Mouse (Mus musculus) limb, embryonic 12.5 days (tissue): Measurements from ENCODE around the gene Wdr46. TPM values are rescaled to one million over a fixed set of nuclear protein-coding genes. Genes with fewer than 3 reads are reported as not detected.
A peak's percentile ranks its signal among the peaks of the same experiment; 100 is the strongest.
"Not testable (repeated sequence)": the region's sequence is repeated elsewhere in the genome, so short reads cannot be mapped to it uniquely, and the experiment has no call there.

ENCODE experiments used
- ATAC-seq: fragments of 200-750 bp; cut with Nextera tagmentation; 2 replicates; pipeline ENCODE4 v1.8.0; 2017; ENCODE audit warnings: low read depth, moderate TSS enrichment; ENCODE audit not compliant: insufficient number of reproducible peaks, insufficient read depth, low FRiP score, low TSS enrichment
- H3K27ac ChIP-seq: fragments of 300-500 bp; sonication (generic); 2 replicates; pipeline ENCODE4 v1.5.1; 2016; ENCODE audit warnings: mild to moderate bottlenecking, moderate library complexity
- H3K27me3 ChIP-seq: fragments of 300-500 bp; sonication (generic); 2 replicates; pipeline ENCODE4 v1.6.1; 2016; ENCODE audit warnings: mild to moderate bottlenecking, moderate library complexity
- H3K36me3 ChIP-seq: fragments of 300-500 bp; sonication (generic); 2 replicates; pipeline ENCODE4 v1.6.1; 2016; ENCODE audit warnings: mild to moderate bottlenecking, moderate library complexity
- H3K4me1 ChIP-seq: fragments of 300-500 bp; sonication (generic); replicated peaks from 2 replicates; pipeline ENCODE4 v1.6.1; 2016
- H3K4me2 ChIP-seq: fragments of 300-500 bp; sonication (generic); 2 replicates; pipeline ENCODE4 v1.6.1; 2016; ENCODE audit warnings: mild to moderate bottlenecking, moderate library complexity
- H3K4me3 ChIP-seq: fragments of 300-500 bp; sonication (generic); replicated peaks from 2 replicates; pipeline ENCODE4 v1.5.1; 2016; ENCODE audit warnings: mild to moderate bottlenecking
- H3K9ac ChIP-seq: fragments of 300-500 bp; sonication (generic); replicated peaks from 2 replicates; pipeline ENCODE4 v1.6.1; 2016; ENCODE audit warnings: mild to moderate bottlenecking, moderate library complexity
- H3K9me3 ChIP-seq: fragments of 300-500 bp; sonication (generic); 2 replicates; pipeline ENCODE4 v1.6.1; 2016; ENCODE audit warnings: mild to moderate bottlenecking, moderate library complexity
- WGBS: fragments of 180-500 bp; shearing (Covaris S2); methylation state at CpG from one replicate; pipeline ENCODE4 v1.1.7; 2016; 5-methylcytosine and 5-hydroxymethylcytosine counted together
- polyA plus RNA-seq: library from polyadenylated mRNA; unstranded; fragments of >200 nt; fragmentation: Nextera tagmentation; extraction: Ambion mirVana; gene quantifications from 2 replicates; pipeline ENCODE4 v1.2.1, GENCODE M21; 2016

Gene Wdr46
- polyA plus RNA-seq, 1 experiment from 2014 or later: 45.8 TPM

DNA sequence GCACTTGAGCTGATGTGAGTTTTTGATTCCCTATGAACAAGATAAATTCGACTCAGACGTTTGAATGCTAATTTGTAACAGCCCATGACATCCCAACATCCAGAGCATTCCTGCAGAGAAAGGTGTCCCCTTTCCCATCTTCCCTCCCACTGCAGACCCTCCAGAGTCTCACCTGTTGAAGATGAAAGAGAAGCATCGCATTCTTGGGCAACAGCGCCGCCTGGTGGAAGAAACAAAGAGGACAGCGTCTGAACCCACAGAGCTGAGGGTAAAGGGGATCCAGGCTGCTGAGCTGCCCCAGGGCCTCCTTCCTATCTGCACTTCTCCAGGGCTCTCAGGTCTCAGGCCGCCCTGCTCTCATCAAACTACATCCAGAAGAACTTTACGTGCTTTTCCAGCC is 41.7 kb downstream of the Wdr46 start:
- Histone ChIP-seq H3K4me2 (peak overlapping the region; percentile 53), H3K4me1 (peaks cover 17% of the 10 kb centered on the region), H3K27me3 (peaks cover 44% of the 10 kb centered on the region), H3K4me3 (peak overlapping the region; percentile 44)
- not testable (repeated sequence) for H3K27ac ChIP-seq, H3K9ac ChIP-seq, H3K9me3 ChIP-seq, H3K36me3 ChIP-seq, ATAC-seq
- 11% methylated on average over 8 of the region's 8 CpGs for WGBS

- no peak overlapping the region for H3K27ac ChIP-seq
- ATAC-seq: no peak
- no peak overlapping the region for H3K4me2 ChIP-seq
- H3K9me3 ChIP-seq: no peaks in the 10 kb centered on the region
- WGBS: 30% methylated on average over 10 of the region's 10 CpGs
- H3K4me1 ChIP-seq: no peaks in the 10 kb centered on the region
- H3K36me3 ChIP-seq: no peaks in the 10 kb centered on the region
- H3K9ac ChIP-seq: no peak overlapping the region
- peaks cover 19% of the 10 kb centered on the region; the same call in 1 of the 2 replicates for H3K27me3 ChIP-seq
- H3K4me3 ChIP-seq: no peak overlapping the region
These were observed 51.6 kb downstream of the Wdr46 start for GRCm38 (mm10) chr17:33991788-33992664.

DNA sequence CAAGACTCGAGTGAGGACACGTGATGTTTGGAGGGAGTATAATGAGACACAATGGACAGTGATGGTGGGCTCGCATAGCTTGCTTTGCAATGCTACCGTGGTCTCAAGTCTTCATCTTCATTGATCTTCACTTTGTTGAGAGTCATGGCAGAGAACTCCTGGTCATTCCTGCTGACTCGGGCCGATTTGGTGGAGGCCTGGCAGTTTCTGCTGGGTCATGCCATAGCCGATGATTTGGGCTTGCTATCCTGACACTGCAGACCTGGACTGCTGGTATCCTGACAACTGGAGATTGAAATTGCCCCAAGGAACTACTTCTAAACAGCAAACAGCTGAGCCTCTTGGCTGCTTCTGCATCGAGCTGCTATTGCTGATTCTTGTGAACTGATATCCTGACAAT is 54.5 kb downstream of the Wdr46 start:
- H3K36me3 ChIP-seq: no peaks in the 10 kb centered on the region
- H3K4me1 ChIP-seq: peaks cover 7% of the 10 kb centered on the region; the same call in 1 of the 2 replicates
- no peak overlapping the region for H3K9ac ChIP-seq
- no peak overlapping the region for H3K4me3 ChIP-seq
- no peak overlapping the region for H3K27ac ChIP-seq
- H3K9me3 ChIP-seq: no peaks in the 10 kb centered on the region
- no peak overlapping the region for H3K4me2 ChIP-seq
- ATAC-seq: no peak
- H3K27me3 ChIP-seq: peaks cover 41% of the 10 kb centered on the region
- WGBS: 93% methylated on average over 8 of the region's 8 CpGs

GRCm38 (mm10) chr17:33995651-33996050 is 55.2 kb downstream of the Wdr46 start:
- Histone ChIP-seq H3K4me1 (peaks cover 8% of the 10 kb centered on the region; the same call in 1 of the 2 replicates), H3K27ac (no peak overlapping the region), H3K9ac (no peak overlapping the region), H3K36me3 (no peaks in the 10 kb centered on the region), H3K4me2 (no peak overlapping the region), H3K4me3 (no peak overlapping the region), H3K9me3 (no peaks in the 10 kb centered on the region), H3K27me3 (peaks cover 48% of the 10 kb centered on the region)
- 19% methylated on average over 3 of the region's 3 CpGs for WGBS
- no peak for ATAC-seq

DNA sequence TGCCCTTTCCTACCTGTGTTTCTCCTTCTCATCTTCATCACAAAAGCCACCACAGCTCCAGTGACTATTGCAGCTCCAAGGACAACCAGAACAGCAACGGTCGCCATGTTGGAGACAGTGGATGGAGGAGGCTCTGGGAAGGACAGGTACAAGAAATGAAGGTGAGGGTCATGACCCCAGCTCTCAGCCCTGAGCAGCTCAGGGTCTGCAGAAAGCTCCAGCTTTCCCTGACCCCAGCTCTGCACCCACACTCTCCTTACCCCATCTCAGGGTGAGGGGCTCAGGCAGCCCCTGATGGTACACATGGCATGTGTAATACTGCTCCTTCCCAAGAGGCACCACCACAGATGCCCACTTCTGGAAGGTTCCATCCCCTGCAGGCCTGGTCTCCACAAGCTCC is 56.6 kb downstream of the Wdr46 start:
- WGBS: 92% methylated on average over 2 of the region's 2 CpGs
- not testable (repeated sequence) for H3K4me2 ChIP-seq, H3K4me3 ChIP-seq, H3K36me3 ChIP-seq, ATAC-seq, H3K9me3 ChIP-seq, H3K27ac ChIP-seq, H3K4me1 ChIP-seq, H3K9ac ChIP-seq
- H3K27me3 ChIP-seq: peaks cover 61% of the 10 kb centered on the region

- 51% methylated on average over 5 of the region's 5 CpGs for WGBS
- H3K27me3 ChIP-seq: peaks cover 69% of the 10 kb centered on the region
- not testable (repeated sequence) for ATAC-seq
These were observed 58.2 kb downstream of the Wdr46 start for GRCm38 (mm10) chr17:33998697-33999096.

More at GRCm38 (mm10) chr17:33998697-33999096, 58.2 kb downstream of the Wdr46 start:
- not testable (repeated sequence) for H3K9ac ChIP-seq, H3K9me3 ChIP-seq, H3K4me1 ChIP-seq, H3K4me2 ChIP-seq, H3K36me3 ChIP-seq, H3K4me3 ChIP-seq, H3K27ac ChIP-seq

Other genes starting within 250 kb of the Wdr46 start
- gene March2, start 222.0 kb upstream of the Wdr46 start, polyA plus RNA-seq: 39.1 and 39.4 TPM in 2 replicates
- 335 and 351 TPM in 2 replicates for gene Rab11b, start 180.1 kb upstream of the Wdr46 start, polyA plus RNA-seq
- 43.2 and 43.7 TPM in 2 replicates for gene Angptl4, start 158.8 kb upstream of the Wdr46 start, polyA plus RNA-seq
- gene Kank3, start 130.1 kb upstream of the Wdr46 start, polyA plus RNA-seq: 28.1 and 28.7 TPM in 2 replicates
- 1,001 and 1,020 TPM in 2 replicates for gene Rps28, start 116.1 kb upstream of the Wdr46 start, polyA plus RNA-seq
- gene Ndufa7, start 116.1 kb upstream of the Wdr46 start, polyA plus RNA-seq: 458 and 462 TPM in 2 replicates
- gene Cd320, start 97.6 kb upstream of the Wdr46 start, polyA plus RNA-seq: 66.4 and 73.9 TPM in 2 replicates
- gene Gm7029, start 66.8 kb upstream of the Wdr46 start, polyA plus RNA-seq: not detected in 2 replicates
- 6.6 and 7.6 TPM in 2 replicates for gene Kifc1, start 50.0 kb upstream of the Wdr46 start, polyA plus RNA-seq
- gene Platr17, start 35.5 kb upstream of the Wdr46 start, polyA plus RNA-seq: 0.46 and 1.1 TPM in 2 replicates
- 66.2 and 79.3 TPM in 2 replicates for gene Daxx, start 31.2 kb upstream of the Wdr46 start, polyA plus RNA-seq
- gene Tapbp, start 24.8 kb upstream of the Wdr46 start, polyA plus RNA-seq: 21.5 and 23.5 TPM in 2 replicates
- gene Zbtb22, start 24.8 kb upstream of the Wdr46 start, polyA plus RNA-seq: 21.8 and 22.4 TPM in 2 replicates
- 61.3 and 64.2 TPM in 2 replicates for gene Rgl2, start 11.1 kb upstream of the Wdr46 start, polyA plus RNA-seq
- gene Pfdn6, start 317 bp upstream of the Wdr46 start, polyA plus RNA-seq: 180 and 186 TPM in 2 replicates
- 5.0 and 6.8 TPM in 2 replicates for gene B3galt4, start 10.8 kb downstream of the Wdr46 start, polyA plus RNA-seq
- 53.3 and 55.0 TPM in 2 replicates for gene Vps52, start 15.2 kb downstream of the Wdr46 start, polyA plus RNA-seq
- 1,388 and 1,510 TPM in 2 replicates for gene Rps18, start 15.3 kb downstream of the Wdr46 start, polyA plus RNA-seq
- gene H2-K1, start 59.7 kb downstream of the Wdr46 start, polyA plus RNA-seq: 4.5 and 5.0 TPM in 2 replicates
- gene Ring1, start 84.0 kb downstream of the Wdr46 start, polyA plus RNA-seq: 21.6 and 25.3 TPM in 2 replicates
- gene H2-Ke6, start 87.4 kb downstream of the Wdr46 start, polyA plus RNA-seq: 54.4 and 56.8 TPM in 2 replicates
- 179 and 191 TPM in 2 replicates for gene Slc39a7, start 91.0 kb downstream of the Wdr46 start, polyA plus RNA-seq
- 64.3 and 64.4 TPM in 2 replicates for gene Rxrb, start 91.2 kb downstream of the Wdr46 start, polyA plus RNA-seq
- gene Col11a2, start 98.8 kb downstream of the Wdr46 start, polyA plus RNA-seq: 17.5 and 31.9 TPM in 2 replicates
- gene H2-Oa, start 151.7 kb downstream of the Wdr46 start, polyA plus RNA-seq: 0.71 and 0.86 TPM in 2 replicates
- 11.1 and 13.2 TPM in 2 replicates for gene H2-DMa, start 178.9 kb downstream of the Wdr46 start, polyA plus RNA-seq
- 129 and 134 TPM in 2 replicates for gene Brd2, start 182.0 kb downstream of the Wdr46 start, polyA plus RNA-seq
- 0.30 and 0.32 TPM in 2 replicates for gene H2-DMb2, start 202.6 kb downstream of the Wdr46 start, polyA plus RNA-seq
- gene H2-DMb1, start 212.4 kb downstream of the Wdr46 start, polyA plus RNA-seq: 1.2 and 1.3 TPM in 2 replicates
- 4.1 and 5.7 TPM in 2 replicates for gene Tap1, start 246.9 kb downstream of the Wdr46 start, polyA plus RNA-seq
- 2.4 and 2.5 TPM in 2 replicates for gene Psmb9, start 247.1 kb downstream of the Wdr46 start, polyA plus RNA-seq